Mouse (Mus musculus): ENCODE measurements at regions not wholly inside any gene's neighbourhood (a gene's known extent, or its start where the extent isn't known, plus 50 kb on each side); places are given as distances from the start of the nearest gene placed in this dataset.

DNA sequence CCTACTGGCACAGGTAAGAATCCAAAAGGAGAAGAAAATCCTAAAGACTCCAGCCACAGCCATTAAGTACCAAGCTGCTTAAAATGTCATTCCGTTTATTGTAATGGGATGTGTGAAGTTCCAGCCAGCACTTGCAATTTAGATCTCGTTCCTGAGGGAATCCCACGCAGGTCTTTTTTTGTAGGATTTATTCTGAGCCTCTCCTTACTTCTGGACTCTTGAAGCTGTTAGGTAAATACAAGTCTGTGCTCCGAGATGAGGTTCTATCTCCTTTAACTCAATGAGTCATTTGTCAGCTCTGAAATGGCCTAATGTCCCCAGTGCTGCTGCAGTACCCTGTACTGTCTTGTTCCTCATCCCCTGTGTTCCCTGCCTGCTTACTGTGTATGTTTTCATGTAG, 94.9 kb upstream of the Eef1e1 start:
- peak; percentile 69 for DNase-seq (ENCODE audit: low read depth, low spot score)

GRCm38 (mm10) chr13:38751876-38752275, 93.0 kb upstream of the Eef1e1 start:
- no peak for DNase-seq (ENCODE audit: low read depth, low spot score)

DNA sequence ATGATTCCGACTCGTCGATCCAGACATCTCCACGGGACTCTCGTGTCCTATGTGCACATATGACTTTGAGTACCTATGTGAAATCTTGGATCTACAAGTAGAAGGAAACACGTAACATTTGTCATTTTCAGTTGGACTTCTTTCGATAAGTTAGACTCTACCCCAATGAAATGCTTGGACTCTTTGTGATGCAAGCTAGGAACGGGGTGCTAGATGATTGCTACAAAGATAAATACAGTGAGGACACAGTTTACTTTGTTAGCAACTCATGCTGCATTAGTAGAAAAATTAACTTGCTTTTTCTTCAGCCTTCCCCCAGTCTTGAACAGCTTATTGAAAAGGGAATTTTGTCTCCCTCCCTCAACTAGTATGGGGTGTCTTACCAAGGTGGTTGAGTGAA, 81.2 kb upstream of the Eef1e1 start:
- DNase-seq (ENCODE audit: low read depth, low spot score), result no peak

GRCm38 (mm10) chr13:38736361-38737035, 77.6 kb upstream of the Eef1e1 start:
- DNase-seq (ENCODE audit: low read depth, low spot score), result no peak

- no peak for DNase-seq (ENCODE audit: low read depth, low spot score)
Measured at GRCm38 (mm10) chr13:38735294-38735693, 76.4 kb upstream of the Eef1e1 start.

DNA sequence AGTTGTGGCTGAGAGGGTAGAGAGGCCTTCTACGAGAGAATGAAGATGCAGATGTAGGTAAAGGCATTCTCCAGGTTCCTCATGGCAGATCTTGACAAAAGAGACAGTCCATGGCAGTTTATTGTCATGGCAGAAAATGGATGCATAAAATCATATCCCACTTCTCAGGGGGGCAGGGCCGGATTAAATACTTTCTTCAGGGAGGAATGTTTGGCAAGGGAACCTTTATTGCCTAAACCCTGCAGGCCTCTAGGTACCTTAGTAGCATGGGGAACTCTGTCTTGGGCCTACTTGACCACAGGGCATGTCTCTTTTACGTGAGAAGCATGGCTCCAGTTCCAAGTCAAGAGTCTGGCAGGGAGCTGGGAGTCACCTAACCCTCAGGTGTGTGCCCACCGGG, 74.4 kb upstream of the Eef1e1 start:
- DNase-seq (ENCODE audit: low read depth, low spot score), result no peak

- peak; percentile 9 for DNase-seq (ENCODE audit: low read depth, low spot score)
Measured at GRCm38 (mm10) chr13:38725452-38725851, 66.6 kb upstream of the Eef1e1 start.

DNA sequence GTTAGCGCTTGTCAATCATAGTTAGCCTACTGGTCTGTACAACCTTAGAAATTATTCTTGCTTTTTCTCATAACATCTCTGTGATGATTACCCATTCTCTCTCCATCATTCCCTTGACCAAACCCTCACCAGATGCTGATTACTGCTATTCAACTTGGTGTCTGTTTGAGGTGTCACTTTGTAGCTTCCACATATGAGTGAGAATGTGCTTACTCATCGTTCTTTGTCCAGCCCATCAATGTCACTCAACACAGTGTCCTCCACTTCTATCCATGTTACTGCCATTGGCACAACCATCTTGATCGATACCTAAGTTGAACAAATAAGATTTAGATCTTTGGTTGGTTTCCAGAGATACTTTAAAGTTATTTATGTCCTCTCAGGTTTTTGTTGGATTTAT, 62.3 kb upstream of the Eef1e1 start:
- no peak for DNase-seq (ENCODE audit: low read depth, low spot score)

- DNase-seq (ENCODE audit: low read depth, low spot score), result no peak
Measured at GRCm38 (mm10) chr13:38714838-38715237, 56.0 kb upstream of the Eef1e1 start.
